Mouse (Mus musculus) lung, embryonic 16.5 days (tissue): ENCODE results near the gene Wasl. TPM values are rescaled to one million over a fixed set of nuclear protein-coding genes. Genes with fewer than 3 reads are reported as not detected.

Experiments
- ATAC-seq: fragments of 200-750 bp; cut with Nextera tagmentation; 2 replicates; pipeline ENCODE4 v1.8.0; 2017; ENCODE audit warnings: low read depth, mild to moderate bottlenecking, moderate library complexity
- H3K27ac ChIP-seq: fragments of 300-500 bp; sonication (generic); 2 replicates; pipeline ENCODE4 v1.5.1; 2014; ENCODE audit warnings: mild to moderate bottlenecking, control low read depth, low read length
- H3K27me3 ChIP-seq: fragments of 300-500 bp; sonication (generic); 2 replicates; pipeline ENCODE4 v1.6.1; 2014; ENCODE audit warnings: low read depth, low read length, mixed read lengths; ENCODE audit not compliant: control insufficient read depth, insufficient read depth
- H3K36me3 ChIP-seq: fragments of 300-500 bp; sonication (generic); 2 replicates; pipeline ENCODE4 v1.6.1; 2014; ENCODE audit warnings: low read length; ENCODE audit not compliant: control insufficient read depth, insufficient read depth
- H3K4me1 ChIP-seq: fragments of 300-500 bp; sonication (generic); replicated peaks from 2 replicates; pipeline ENCODE4 v1.6.1; 2014; ENCODE audit warnings: low read length, mixed read lengths; ENCODE audit not compliant: control insufficient read depth, insufficient read depth
- H3K4me2 ChIP-seq: fragments of 300-500 bp; sonication (generic); 2 replicates; pipeline ENCODE4 v1.6.1; 2014; ENCODE audit warnings: low read depth, low read length, control low read depth
- H3K4me3 ChIP-seq: fragments of 300-500 bp; sonication (generic); 2 replicates; pipeline ENCODE4 v1.5.1; 2014; ENCODE audit warnings: mild to moderate bottlenecking, low read length, control low read depth
- H3K9ac ChIP-seq: fragments of 300-500 bp; sonication (generic); 2 replicates; pipeline ENCODE4 v1.6.1; 2014; ENCODE audit warnings: low read length, control low read depth
- H3K9me3 ChIP-seq: fragments of 300-500 bp; sonication (generic); 2 replicates; pipeline ENCODE4 v1.6.1; 2016; ENCODE audit warnings: low read length; ENCODE audit not compliant: control insufficient read depth
- WGBS: fragments of 180-500 bp; shearing (Covaris S2); extraction: QIAGEN DNeasy Blood & Tissue Kit; methylation state at CpG from one replicate; pipeline ENCODE4 v1.1.7; 2014; 5-methylcytosine and 5-hydroxymethylcytosine counted together
- polyA plus RNA-seq: library from polyadenylated mRNA; unstranded; fragments of >200 nt; fragmentation: Nextera tagmentation; extraction: Ambion mirVana; gene quantifications from 2 replicates; pipeline ENCODE4 v1.2.1, GENCODE M21; 2015

Wasl gene
- polyA plus RNA-seq, 1 experiment from 2014 or later: 67.9 TPM

GRCm38 (mm10) chr6:24648403-24648802 is 16.4 kb downstream of the Wasl start:
- H3K27ac ChIP-seq: no peak overlapping the region
- no peaks in the 10 kb centered on the region for H3K4me1 ChIP-seq
- no peaks in the 10 kb centered on the region for H3K9me3 ChIP-seq
- no peak overlapping the region for H3K4me2 ChIP-seq
- H3K27me3 ChIP-seq: no peaks in the 10 kb centered on the region
- H3K9ac ChIP-seq: no peak overlapping the region
- H3K4me3 ChIP-seq: no peak overlapping the region
- 77% methylated on average over 4 of the region's 4 CpGs for WGBS
- no peak for ATAC-seq
- no peaks in the 10 kb centered on the region for H3K36me3 ChIP-seq

- Histone ChIP-seq H3K4me3 (no peak overlapping the region), H3K9me3 (no peaks in the 10 kb centered on the region), H3K4me1 (no peaks in the 10 kb centered on the region), H3K9ac (no peak overlapping the region), H3K36me3 (no peaks in the 10 kb centered on the region), H3K4me2 (no peak overlapping the region), H3K27ac (no peak overlapping the region), H3K27me3 (no peaks in the 10 kb centered on the region)
- WGBS: 75% methylated on average over 4 of the region's 4 CpGs
- ATAC-seq: no peak
Observed at GRCm38 (mm10) chr6:24647103-24647691, 17.6 kb downstream of the Wasl start.

GRCm38 (mm10) chr6:24645346-24646053 is 19.3 kb downstream of the Wasl start:
- H3K36me3 ChIP-seq: no peaks in the 10 kb centered on the region
- no peaks in the 10 kb centered on the region for H3K27me3 ChIP-seq
- H3K9ac ChIP-seq: no peak overlapping the region
- no peak for ATAC-seq
- no peak overlapping the region for H3K4me2 ChIP-seq
- WGBS: 89% methylated on average over 6 of the region's 6 CpGs
- H3K9me3 ChIP-seq: no peaks in the 10 kb centered on the region
- no peak overlapping the region for H3K27ac ChIP-seq
- H3K4me1 ChIP-seq: no peaks in the 10 kb centered on the region
- H3K4me3 ChIP-seq: no peak overlapping the region

- Histone ChIP-seq H3K4me3 (no peak overlapping the region), H3K9ac (no peak overlapping the region), H3K36me3 (no peaks in the 10 kb centered on the region), H3K27ac (no peak overlapping the region), H3K4me1 (no peaks in the 10 kb centered on the region), H3K4me2 (no peak overlapping the region), H3K27me3 (no peaks in the 10 kb centered on the region), H3K9me3 (no peaks in the 10 kb centered on the region)
- no peak for ATAC-seq
- WGBS: 90% methylated on average over 3 of the region's 3 CpGs
Observed at GRCm38 (mm10) chr6:24642960-24643359, 21.8 kb downstream of the Wasl start.

DNA sequence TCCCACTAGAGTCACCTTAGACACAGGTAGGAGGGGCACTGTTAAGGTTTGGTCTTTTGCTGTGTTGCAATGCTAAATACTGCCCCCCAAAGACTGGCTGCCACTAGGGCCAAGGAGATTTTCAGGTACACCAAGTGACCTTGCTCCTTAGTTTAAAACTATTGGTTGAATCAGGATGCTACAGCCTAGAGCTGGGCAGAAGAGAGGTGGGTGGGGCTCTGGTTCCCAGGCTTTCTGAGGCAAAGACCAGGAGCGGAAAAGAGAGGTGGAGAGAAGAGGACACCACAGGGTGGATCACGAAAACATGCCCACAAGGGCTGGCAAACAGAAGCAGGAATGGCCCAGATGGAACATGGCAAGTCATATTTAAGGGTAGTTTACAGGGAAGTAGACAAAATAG is 22.6 kb downstream of the Wasl start:
- WGBS: 86% methylated on average over 2 of the region's 2 CpGs
- Histone ChIP-seq H3K9me3 (no peaks in the 10 kb centered on the region), H3K4me1 (no peaks in the 10 kb centered on the region), H3K27me3 (no peaks in the 10 kb centered on the region), H3K9ac (no peak overlapping the region), H3K36me3 (no peaks in the 10 kb centered on the region), H3K4me2 (no peak overlapping the region), H3K4me3 (no peak overlapping the region), H3K27ac (no peak overlapping the region)
- ATAC-seq: no peak

- 92% methylated on average over 4 of the region's 4 CpGs for WGBS
- ATAC-seq: no peak
- no peaks in the 10 kb centered on the region for H3K9me3 ChIP-seq
Observed at GRCm38 (mm10) chr6:24641286-24641685, 23.5 kb downstream of the Wasl start.

DNA sequence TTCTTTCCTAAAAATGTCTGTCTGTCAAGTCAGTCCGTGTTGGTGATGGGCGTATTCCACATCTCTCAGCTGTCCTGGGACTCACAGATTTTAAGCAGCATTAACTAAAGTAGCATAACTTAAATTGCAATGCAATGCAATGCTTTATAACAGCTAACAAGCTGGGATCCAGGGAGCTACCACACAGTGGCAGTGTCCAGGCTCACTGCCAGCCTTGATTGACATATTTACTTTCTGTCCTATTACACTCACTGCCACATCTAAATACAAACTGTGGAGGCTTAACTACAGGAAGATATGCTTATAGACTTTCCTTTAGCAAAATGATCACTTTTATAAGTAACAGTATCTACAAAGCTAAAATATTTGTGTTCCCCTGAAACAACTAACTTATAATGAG is 29.0 kb downstream of the Wasl start:
- peak; percentile 51; the same call in 1 of the 2 replicates for ATAC-seq
- no peak overlapping the region for H3K4me3 ChIP-seq
- H3K4me2 ChIP-seq: no peak overlapping the region
- no peak overlapping the region for H3K9ac ChIP-seq
- WGBS: 81% methylated on average over 2 of the region's 2 CpGs
- H3K4me1 ChIP-seq: no peaks in the 10 kb centered on the region
- H3K36me3 ChIP-seq: 0 out of 2 replicates have a peak, but pooled peaks cover 5% of the 10 kb centered on the region
- no peaks in the 10 kb centered on the region for H3K9me3 ChIP-seq
- H3K27ac ChIP-seq: no peak overlapping the region
- no peaks in the 10 kb centered on the region for H3K27me3 ChIP-seq

More at GRCm38 (mm10) chr6:24641286-24641685, 23.5 kb downstream of the Wasl start:
- H3K9ac ChIP-seq: no peak overlapping the region
- no peaks in the 10 kb centered on the region for H3K36me3 ChIP-seq
- H3K4me2 ChIP-seq: no peak overlapping the region
- no peaks in the 10 kb centered on the region for H3K27me3 ChIP-seq
- no peaks in the 10 kb centered on the region for H3K4me1 ChIP-seq
- no peak overlapping the region for H3K4me3 ChIP-seq
- no peak overlapping the region for H3K27ac ChIP-seq

GRCm38 (mm10) chr6:24634065-24634464 is 30.7 kb downstream of the Wasl start:
- WGBS: 55% methylated on average over 3 of the region's 3 CpGs
- H3K4me2 ChIP-seq: no peak overlapping the region
- peak; percentile 83 for ATAC-seq
- H3K9ac ChIP-seq: no peak overlapping the region
- 0 out of 2 replicates have a peak, but pooled peaks cover 5% of the 10 kb centered on the region for H3K36me3 ChIP-seq
- no peaks in the 10 kb centered on the region for H3K4me1 ChIP-seq
- H3K4me3 ChIP-seq: no peak overlapping the region
- no peaks in the 10 kb centered on the region for H3K9me3 ChIP-seq
- H3K27me3 ChIP-seq: no peaks in the 10 kb centered on the region
- H3K27ac ChIP-seq: no peak overlapping the region

DNA sequence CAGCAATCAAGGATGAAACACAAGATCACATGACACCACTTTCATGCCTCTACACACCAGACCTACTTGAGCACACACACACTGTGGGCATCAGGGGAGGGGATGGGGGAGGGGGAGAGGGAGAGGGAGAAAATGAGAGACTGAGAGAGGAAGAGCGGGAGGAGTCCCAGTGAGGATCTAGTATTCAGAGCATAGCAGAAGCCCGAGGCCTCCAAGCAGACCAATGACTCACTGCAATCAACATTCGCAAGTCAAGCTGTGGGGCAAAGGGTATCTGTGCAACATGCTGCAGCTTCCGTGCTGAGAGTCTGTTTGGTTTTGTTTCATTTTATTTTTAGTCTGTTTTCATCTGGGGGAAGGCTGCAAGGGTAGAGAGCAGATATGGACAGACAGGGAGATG is 32.7 kb downstream of the Wasl start:
- 75% methylated on average over 4 of the region's 4 CpGs for whole genome bisulfite sequencing
- Histone ChIP-seq H3K36me3 (0 out of 2 replicates have a peak, but pooled peaks cover 5% of the 10 kb centered on the region), H3K4me2 (no peak overlapping the region), H3K4me1 (no peaks in the 10 kb centered on the region), H3K27me3 (no peaks in the 10 kb centered on the region), H3K9me3 (no peaks in the 10 kb centered on the region), H3K9ac (no peak overlapping the region), H3K27ac (no peak overlapping the region), H3K4me3 (no peak overlapping the region)
- no peak for ATAC-seq
